Mouse (Mus musculus) layer of hippocampus, adult 8-10 months (tissue): ENCODE data around the gene Ipmk. TPM values are rescaled to one million over a fixed set of nuclear protein-coding genes. Genes with fewer than 3 reads are reported as not detected.

Source experiments
- DNase-seq, 2 experiments: peaks; one replicate each; pipeline ENCODE4 v3.0.0; 2022; ENCODE audit warnings: low spot score in 2 of 2
- total RNA-seq, 4 experiments: library from RNA; stranded (reverse); gene quantifications; 2 replicates each; pipeline ENCODE4 v1.2.4; 2022

The Ipmk gene
- total RNA-seq, 4 experiments from 2014 or later: 35.0 to 41.8 (median 37.4) TPM

DNA sequence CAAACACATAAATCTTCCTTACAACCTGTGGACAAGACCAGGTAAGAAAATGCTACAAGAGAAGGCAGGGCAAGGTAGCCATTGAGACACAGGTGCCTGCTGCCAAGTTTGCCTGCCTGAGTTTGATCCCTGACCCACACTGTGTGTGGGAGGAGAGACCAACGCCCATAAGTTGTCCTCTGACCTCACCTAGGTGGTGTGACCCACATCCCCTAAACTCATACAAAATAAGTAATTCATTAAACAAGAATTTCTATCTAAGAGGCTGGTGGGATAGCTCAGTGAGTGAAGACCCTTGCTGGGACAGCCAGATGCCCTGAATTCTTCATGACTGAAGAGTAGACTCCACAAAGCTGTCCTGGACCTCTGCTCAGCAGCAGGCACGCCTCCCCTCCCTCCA, 7.4 kb upstream of the Ipmk start:
- DNase-seq: no peak

DNA sequence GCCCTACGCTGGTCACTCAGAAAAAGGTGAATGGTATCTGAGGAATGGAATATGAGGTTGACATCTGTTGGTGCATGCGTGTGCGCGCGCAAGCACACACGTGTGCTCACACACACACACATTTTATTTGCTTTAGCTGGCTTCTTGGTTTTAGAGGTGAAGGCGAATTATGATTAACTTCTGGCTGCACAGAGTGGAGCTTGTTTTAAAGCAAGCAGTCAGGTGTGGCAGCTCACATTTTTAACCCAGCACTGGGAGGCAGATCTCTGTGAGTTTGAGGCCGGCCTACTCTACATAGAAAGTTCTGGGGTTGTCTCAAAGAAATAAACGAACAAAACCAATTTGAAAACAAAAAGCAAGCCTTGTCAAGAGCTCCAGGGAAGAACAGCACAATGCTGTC, 6.3 kb upstream of the Ipmk start:
- DNase-seq: no peak

DNA sequence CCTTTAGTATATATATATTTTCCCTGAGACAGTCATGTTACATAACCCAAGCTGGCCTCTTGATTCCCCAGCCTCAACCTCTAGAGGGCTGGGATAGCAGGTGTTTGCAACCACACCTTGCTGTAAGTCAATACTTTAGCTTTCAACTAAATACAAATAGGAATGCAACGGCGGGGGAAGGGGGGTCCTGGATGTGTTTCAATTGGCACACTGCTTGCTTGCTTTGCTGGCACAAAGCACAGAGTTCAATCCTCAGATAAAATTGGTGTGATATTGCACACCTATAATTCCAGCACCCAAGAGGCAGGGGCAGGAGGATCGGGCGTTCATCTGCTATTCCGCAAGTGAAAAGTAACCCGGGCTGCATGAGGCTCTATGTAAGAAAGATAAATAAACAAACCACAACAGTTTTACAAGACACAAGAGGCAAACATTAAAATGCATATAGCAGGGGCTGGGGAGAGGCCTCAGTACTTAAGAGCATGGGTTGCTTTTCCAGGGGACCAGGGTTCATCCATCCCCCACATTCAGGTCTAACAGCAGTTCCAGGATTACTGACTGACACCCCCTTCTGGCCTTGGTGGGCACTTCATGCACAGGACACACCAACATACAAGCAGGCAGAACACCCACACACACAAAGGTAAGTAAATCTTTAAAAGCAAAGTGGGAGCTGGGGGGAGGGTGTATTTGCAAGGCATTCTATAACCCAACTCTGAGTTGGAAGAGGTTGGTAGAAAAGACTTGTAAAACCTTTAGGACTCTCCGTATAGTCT, 5.3 kb upstream of the Ipmk start:
- no peak for DNase-seq

DNA sequence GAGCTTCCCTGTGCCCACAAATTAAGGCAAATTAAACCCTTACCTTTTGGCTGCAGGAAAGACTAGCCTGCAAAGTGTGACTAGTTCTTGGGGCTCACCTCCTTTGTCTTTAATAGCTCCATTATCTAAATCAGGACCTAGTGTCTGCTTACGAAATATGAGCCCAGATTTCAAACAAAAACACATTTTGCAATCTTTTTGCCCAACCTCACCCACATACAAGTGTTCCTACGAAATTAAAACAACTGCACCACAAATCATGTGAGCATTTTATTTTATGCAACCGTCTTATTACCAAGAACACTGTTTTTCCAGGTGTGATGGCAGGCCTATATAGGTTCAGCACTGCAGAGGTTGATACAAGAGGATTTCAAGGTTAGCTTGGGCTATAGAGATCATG, 4.4 kb upstream of the Ipmk start:
- no peak for DNase-seq

DNA sequence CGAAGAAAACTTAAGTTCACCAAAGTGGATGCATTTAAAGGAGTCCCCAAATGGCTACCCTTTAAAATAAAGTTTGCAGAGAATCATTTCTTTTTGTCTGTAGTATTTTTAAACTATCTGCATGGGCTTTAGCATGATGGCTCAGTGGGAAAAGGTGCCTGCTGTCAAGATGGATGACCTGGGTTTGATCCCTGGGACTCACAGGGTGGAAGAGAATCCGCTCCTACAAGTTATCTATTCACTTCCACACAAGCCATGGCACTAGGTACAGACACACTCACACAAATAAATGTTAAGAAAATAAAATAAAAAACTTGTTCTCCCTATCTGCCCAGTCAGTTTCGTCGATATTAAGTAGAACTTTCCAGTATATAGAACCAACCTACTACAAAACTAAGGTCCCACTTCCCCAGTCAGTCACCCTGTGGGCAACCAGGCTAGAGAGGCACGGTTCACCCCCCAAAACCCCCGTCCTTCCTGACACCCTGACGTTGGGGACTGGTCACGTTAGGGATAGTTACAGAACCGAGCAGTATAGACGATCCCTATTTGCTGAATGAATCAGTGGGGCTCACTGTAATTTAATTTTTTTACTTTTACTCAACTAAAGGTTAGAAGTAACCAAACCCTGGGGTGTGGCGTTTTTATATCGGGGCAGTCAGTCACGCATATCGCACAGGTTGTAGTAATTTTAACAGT, 3.8 kb upstream of the Ipmk start:
- no peak for DNase-seq

DNA sequence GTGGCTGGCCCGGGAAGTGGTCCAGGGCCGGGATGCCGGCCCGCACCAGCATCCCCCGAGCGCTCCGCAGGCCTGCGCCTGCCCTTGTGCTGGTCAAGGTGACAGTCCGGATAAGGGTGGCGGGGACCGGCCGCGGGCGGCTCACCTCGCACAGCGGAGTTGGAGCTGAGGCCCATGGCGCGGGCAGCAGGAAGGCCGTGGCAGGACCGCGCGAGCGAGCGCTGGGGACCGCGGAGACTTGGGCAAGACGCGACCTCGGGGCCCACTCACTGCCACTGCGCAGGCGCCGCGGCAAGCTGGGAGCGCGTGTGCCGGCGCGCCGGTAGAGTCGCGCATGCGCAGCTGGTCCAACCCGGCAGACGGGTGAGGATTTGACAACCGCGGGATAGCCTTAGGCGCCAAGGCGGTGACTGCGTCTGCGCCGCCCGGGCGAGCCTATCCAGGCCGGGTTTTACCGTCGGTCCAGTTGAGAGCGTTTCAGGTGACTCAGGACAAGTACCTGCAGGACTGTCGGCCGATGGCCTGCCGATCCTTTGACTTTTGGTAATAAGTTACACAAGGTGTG, 2.9 kb upstream of the Ipmk start, which contains the start of gene Cisd1:
Cisd1 (minus strand) TSS at position 376 of the 565 bp plus-strand sequence.
- DNase-seq: peak; percentile 87 to 92

DNA sequence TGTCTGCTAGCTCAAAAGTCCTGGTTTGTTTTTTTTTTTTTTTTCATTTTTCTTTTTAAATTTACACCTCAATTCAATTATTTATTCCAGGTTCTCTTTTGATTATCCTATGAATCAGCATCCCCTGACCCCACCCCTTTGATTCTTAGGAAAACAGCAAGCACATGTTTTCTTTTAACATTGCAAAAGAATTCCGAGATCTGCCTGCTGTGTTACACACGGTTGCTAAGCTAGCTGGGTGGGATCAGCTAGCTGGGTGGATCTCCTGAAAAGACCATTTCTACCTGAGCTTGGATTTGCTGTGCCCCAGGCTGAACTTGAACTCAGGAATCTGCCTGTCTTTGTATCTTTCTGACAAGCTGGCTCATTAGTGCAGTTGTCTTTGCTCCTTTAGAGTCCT, 1.5 kb upstream of the Ipmk start:
- DNase-seq: no peak

DNA sequence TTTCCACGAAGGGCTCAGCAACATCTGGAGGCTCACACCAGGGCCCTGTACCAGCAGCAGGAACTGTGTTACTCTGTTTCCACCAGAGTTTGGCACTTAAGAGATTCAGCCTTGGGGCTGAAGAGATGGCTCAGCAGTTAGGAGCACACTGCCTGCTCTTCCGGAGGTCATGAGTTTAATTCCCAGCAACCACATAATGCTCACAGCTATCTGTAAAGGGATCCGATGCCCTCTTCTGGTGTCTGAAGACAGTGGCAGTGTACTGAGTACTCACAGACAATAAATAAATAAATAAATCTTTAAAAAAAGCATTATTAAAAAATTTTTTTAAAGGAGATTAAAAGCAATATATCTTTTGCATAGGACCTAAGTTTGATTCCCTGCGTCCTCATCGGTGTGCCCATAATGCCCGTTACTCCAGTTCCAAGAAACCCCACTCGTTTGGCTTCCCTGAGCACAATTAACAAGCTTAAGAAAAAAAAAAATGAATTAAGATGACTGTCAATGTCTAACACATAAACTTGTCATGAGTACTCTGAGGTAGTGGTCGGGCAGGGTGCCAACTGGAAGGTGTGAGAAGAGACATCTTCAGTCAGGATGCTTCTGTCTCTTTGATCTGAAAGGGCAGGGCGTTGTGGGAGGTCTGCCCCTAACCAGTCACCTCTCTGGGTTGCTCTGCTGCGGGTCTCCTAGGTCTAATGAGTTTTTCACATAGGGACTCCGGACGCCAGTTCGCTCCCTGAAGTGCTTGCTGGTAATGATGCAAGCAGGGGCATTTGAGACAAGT, 648 bp upstream of the Ipmk start:
- DNase-seq: no peak

DNA sequence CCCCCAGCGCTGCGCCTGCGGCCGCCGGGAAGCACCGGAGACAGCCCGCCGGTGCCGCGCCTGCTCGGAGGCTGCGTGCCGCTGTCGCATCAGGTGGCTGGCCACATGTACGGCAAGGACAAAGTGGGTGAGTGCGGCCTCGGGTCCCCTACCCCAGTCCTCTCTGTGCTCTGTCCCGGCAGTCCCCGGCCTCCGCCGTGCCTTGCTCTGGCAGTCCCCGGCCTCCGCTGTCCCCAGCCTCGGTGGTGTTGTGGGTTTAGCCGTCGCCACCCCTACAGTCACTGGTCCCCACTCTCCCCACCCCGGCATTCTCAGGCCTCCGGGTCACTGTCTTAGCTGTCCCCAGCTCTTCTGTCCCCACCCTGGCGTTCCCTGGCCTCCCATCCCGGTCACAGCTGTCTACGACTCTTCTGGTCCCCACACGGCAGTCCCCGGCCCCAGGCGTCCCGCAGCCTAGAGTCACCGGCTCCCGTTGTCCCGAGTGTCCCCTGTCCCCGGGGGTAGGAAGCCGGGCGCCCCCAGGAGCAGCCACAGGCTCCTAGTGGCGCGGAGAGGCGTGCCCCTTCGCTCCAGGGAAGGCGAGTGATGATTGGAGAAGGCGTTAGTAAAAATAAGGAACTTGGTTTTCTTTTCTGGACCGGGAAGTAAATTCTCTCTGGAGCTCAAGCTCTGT, 537 bp downstream of the Ipmk start:
- DNase-seq: no peak

DNA sequence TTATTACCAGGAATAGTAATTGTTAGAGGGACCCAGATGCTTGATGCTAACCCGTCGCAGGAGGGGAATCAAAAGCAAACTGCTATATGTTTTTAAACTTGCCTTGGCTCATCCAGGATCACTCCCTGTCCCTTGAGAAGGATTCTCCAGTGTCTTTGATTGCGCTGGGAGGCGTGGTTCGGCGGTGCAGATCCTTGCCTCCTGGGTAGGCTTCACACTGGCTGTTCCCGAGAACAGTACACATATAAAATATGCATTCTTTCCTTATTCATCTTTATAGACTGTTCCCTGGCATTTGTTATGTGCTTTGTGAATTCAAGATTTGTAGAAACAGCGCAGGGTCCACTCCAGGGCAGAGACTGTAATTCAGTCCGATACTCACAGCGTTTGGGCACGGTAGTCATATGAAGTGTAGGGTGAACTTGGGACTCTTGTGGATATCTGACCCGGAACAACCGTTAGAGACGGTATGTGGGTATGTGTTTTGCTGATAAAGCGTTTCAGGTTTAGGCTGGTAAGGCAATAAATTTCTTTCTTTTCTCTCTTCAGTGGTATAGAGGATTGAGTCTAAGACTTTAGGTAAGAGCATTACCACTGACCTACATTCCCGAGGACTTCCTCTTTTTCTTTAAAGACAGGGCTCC, 1.2 kb downstream of the Ipmk start:
- no peak for DNase-seq

DNA sequence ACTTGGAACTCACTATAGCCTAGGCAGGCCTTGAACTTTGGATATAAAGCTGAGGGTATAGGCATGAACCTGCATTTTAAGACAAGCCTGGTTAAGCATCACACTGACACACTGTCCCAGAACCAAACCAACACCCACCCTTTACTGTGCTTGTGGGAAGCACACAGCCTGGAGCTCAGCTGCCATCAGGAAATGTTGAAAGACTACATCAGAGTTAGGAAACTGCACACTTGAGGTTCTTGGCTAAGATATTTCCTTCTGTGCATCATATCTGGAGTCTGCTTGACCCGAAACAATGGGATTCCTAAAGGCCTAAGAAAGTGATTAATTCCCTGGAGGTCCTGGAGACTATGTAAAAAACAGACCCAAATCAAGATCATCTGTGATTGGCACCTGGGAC, 1.7 kb downstream of the Ipmk start:
- no peak for DNase-seq

DNA sequence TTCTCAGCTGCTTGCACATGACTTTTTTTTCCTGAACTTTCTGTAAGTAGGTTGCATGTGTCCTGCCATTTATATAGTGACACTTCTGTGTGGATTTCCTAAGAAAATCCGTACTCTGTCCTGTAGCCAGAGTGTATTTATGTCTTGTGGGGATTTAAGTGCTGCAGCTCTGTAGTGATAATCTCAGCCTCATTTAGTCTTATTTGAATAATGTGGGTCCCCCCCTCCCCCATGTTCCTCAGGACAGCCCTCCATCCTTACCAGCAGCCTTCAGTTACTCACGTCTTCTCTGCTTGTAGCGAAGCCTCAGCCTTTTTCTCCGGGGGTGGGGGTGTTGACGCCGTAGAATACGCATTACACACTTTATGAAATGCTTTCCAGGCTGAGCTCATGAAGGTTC, 3.7 kb downstream of the Ipmk start:
- no peak for DNase-seq

DNA sequence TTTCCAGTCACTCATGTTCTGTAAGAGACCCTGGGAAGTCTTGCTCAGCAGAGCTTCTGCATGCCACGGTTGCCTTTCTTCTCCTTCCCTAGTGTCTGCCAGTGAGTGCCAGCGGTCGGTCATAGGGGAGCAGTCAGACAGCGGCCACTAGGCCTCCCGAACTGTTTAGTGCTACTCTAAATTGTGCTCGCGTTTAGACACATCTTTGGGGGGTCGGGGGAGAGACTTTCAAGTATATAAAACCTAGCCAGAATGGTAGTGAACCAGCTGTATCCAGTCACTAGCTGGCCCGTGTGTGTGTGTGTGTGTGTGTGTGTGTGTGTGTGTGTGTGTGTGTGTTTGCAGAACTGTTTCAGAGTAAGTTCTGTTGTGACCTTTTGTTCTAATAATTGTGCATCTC, 6.3 kb downstream of the Ipmk start:
- DNase-seq: no peak

DNA sequence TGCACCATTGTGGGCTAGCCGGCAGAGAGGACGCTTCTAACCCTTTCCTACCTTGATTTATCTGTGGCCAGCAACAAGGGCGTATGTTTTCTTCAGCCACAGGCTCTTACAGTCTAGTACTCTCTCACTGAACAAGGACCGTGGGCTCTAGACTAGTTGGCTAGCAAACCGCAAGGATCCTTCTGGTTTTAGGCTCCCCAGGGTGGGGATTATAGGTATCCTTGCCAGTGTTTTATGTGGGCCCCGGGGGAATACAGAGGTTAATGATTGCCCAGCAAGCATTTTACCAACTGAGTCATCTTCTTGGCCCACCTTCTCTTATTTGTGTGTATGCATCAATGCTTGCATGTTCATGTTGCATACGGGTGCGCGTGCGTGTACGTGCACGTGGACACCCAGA, 7.4 kb downstream of the Ipmk start:
- no peak for DNase-seq

DNA sequence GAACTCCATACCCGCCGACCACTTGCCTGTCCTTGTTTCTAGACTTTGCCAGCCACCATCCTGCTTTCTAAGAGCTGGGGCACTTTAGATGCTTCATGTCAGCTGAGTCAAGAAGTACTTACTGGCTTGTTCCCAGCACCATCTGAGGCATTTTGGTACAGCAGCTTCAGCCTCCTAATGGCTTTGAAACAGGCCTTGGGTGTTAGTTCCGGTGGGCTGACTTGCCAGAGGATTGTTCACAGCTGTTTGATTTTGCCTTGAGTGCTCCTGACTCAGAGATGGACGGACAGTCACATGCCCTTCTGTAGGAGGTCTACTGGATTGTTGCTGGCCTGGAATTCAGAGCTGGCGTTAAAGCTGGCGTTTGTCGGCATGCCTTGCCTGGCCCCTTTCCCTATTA, 13.5 kb downstream of the Ipmk start:
- DNase-seq: no peak

DNA sequence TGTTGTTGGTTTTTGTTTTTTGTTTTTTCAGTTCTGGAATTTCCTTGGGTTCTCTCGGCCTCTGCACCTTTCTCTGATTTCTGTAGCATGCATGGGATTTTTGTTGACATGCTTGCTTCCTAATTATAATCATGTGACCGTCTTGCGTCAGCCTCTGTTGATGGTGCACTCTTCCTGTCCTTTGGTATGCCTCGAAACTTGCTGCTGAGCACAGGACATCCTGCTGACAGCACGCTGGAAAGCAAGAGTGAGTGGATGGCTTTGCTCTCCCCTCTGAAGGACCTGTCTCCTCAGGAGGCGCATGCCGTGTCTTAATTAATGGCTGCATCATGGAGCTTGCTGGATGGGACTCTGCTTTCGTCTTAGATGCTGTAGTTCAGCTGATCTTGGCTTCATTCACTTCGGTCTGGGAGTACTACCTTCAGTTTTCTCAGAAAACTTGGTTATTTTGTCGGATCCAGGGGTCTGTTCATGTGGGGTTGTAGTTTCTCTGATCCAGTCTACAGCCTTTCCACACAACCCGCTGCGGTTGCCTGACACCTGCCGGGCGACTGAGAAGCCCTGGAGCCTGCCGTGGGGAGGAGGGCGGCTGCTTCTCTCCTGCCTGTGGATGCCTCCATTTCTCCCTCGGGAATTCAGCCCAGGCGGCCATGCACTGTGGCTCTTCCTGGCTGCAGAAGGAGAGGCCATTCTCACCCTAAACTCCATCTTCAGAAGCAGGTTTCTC, 14.4 kb downstream of the Ipmk start:
- no peak for DNase-seq

DNA sequence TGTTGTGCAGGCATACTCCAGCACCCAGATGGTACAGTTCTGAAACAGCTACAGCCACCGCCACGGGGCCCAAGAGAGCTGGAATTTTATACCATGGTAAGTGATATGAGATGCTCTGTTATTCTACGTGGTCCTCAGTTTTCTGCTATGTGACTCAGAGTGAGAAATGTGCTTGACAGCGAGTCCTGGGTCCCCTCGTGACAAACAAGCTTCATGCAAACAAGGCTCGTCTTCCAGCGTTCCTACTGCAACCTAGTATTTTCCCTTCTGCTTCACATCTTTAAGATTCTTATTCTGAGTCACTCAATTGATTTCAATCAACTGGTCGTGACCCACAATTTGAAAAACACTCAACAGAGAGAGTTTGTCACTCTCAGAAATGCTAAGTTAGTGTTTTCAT, 15.9 kb downstream of the Ipmk start:
- DNase-seq: no peak

DNA sequence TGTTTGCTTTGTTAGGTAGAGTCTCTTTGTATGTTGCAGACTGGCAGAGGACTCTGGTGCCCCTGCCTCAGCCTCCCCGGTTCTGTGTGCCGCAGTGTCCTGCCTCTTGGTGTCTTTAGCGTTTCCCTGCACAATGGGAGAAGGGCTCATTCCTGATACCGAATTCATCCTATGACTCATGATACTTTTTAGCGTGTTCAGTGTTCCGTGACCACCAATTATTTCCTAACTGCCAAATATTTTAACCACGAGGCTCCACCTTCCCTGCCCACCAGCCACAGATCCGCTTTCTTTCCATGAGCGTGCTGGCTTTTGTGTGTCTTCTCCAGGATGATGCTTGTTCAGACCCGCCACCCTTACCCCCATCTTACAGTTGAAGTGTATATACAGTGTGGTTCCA, 16.3 kb downstream of the Ipmk start:
- DNase-seq: no peak

DNA sequence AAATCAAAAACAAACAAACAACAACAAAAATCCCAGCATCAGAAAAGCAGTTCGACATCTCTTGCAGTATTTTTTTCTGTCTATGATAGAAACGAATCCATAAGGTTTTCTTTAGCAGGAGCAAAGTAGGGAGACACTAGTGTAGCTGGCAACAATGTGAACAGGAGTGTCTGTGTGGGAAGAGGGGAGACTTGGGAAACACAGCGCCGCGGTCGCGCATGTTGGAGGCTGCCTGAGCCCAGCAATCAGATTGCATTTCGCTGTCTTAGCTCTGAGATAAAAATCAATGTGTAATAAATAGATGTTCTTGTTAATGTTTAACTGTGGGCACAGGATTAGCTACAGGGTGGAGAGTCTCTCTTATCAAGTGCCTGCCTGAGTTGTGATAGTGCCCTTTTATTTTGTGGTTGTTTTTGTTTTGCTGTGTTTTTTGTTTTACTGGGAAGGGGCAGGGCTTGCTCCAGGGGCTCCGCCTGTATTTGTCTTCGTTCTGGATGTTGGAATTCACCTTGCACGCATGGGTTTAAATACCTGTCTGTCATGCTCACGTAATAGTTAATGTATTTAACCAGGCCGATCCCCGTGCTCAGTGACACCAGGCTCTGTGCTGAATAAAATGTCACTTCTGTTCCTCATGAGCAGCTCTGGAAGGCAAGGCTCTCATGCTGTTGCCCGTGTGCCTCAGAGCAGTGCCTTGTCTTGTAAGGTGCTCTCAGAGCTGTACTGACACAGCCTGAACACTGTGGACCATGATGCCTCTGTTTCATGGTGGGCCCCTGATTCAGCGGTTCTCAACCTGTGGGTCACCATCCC, 20.8 kb downstream of the Ipmk start:
- DNase-seq: no peak
